Mouse (Mus musculus) myocyte (in vitro differentiated cells): Measurements from ENCODE around the gene Usp31.

Experiments
- CEBPB ChIP-seq: IDR thresholded peaks from 2 replicates; pipeline ENCODE4 v1.6.1; 2011; ENCODE audit warnings: mild to moderate bottlenecking, moderate library complexity; ENCODE audit not compliant: poor library complexity, insufficient read depth, severe bottlenecking
- E2F4 ChIP-seq: IDR thresholded peaks from one replicate; pipeline ENCODE4 v1.6.1; 2011; ENCODE audit warnings: mild to moderate bottlenecking, control low read depth, moderate library complexity; ENCODE audit not compliant: insufficient read depth
- MAX ChIP-seq: IDR thresholded peaks from one replicate; pipeline ENCODE4 v1.6.1; 2011; ENCODE audit warnings: low read depth, mild to moderate bottlenecking, control low read depth
- MYOD1 ChIP-seq, 3 experiments: IDR thresholded peaks; one replicate each; pipeline ENCODE4 v1.6.1; 2011; ENCODE audit warnings: control low read depth in 2 of 3, low read depth in 2 of 3, mild to moderate bottlenecking in 2 of 3, moderate library complexity in 1 of 3; ENCODE audit not compliant: insufficient read length in 2 of 3, control insufficient read depth in 1 of 3
- MYOG ChIP-seq, 3 experiments: IDR thresholded peaks; one replicate each; pipeline ENCODE4 v1.6.1; 2011; ENCODE audit warnings: control low read depth in 2 of 3, low read depth in 2 of 3, mild to moderate bottlenecking in 2 of 3; ENCODE audit not compliant: insufficient read length in 2 of 3, control insufficient read depth in 1 of 3, insufficient read depth in 1 of 3
- POLR2A ChIP-seq: IDR thresholded peaks from one replicate; pipeline ENCODE4 v1.6.1; 2011; ENCODE audit warnings: low read depth, mild to moderate bottlenecking, control low read depth, moderate library complexity; ENCODE audit not compliant: insufficient read length
- POLR2AphosphoS2 ChIP-seq: IDR thresholded peaks from one replicate; pipeline ENCODE4 v1.6.1; 2011; ENCODE audit warnings: low read depth, control low read depth; ENCODE audit not compliant: insufficient read length
- SRF ChIP-seq: IDR thresholded peaks from one replicate; pipeline ENCODE4 v1.6.1; 2011; ENCODE audit warnings: low read depth; ENCODE audit not compliant: control insufficient read depth, insufficient read length
- TCF12 ChIP-seq: IDR thresholded peaks from one replicate; pipeline ENCODE4 v1.6.1; 2011; ENCODE audit warnings: mild to moderate bottlenecking, control low read depth; ENCODE audit not compliant: poor library complexity, insufficient read depth, severe bottlenecking
- TCF3 ChIP-seq: IDR thresholded peaks from one replicate; pipeline ENCODE4 v1.6.1; 2011; ENCODE audit warnings: low read depth, control low read depth; ENCODE audit not compliant: insufficient read length
- USF1 ChIP-seq: IDR thresholded peaks from one replicate; pipeline ENCODE4 v1.6.1; 2011; ENCODE audit warnings: low read depth, mild to moderate bottlenecking, control low read depth, moderate library complexity

DNA sequence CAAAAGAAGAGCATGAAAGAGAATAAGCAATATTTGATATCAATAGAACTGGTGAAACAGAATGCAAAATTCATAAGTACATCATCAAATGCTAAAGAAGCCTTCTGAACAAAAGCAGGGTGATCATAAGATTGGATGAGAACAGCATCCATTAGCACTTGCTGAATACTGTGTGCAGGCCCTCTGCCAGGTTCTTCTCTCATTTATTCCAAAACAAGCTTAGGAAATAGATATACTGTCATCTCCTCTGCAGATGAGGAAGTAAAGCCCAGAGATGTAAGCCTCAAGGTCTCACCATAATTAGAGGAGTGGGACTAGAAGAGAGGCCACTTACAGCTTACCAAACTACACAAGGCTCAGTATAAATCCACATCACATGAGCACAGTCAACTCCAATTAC is 7.8 kb downstream of the Usp31 start:
- TF ChIP-seq MYOG (IDR thresholded peaks at IDR 0.05; ENCODE audit: control insufficient read depth in 1 of 3, insufficient read depth in 1 of 3, insufficient read length in 2 of 3, low read depth in 2 of 3) (no peak), POLR2A (no peak), CEBPB (no peak), TCF12 (no peak), USF1 (no peak), E2F4 (no peak), POLR2AphosphoS2 (no peak), TCF3 (no peak), MAX (no peak), MYOD1 (IDR thresholded peaks at IDR 0.05; ENCODE audit: control insufficient read depth in 1 of 3, insufficient read length in 2 of 3, low read depth in 2 of 3) (no peak), SRF (no peak)
